Mouse (Mus musculus): Measurements from ENCODE around the gene Ist1.

The Ist1 gene

DNA sequence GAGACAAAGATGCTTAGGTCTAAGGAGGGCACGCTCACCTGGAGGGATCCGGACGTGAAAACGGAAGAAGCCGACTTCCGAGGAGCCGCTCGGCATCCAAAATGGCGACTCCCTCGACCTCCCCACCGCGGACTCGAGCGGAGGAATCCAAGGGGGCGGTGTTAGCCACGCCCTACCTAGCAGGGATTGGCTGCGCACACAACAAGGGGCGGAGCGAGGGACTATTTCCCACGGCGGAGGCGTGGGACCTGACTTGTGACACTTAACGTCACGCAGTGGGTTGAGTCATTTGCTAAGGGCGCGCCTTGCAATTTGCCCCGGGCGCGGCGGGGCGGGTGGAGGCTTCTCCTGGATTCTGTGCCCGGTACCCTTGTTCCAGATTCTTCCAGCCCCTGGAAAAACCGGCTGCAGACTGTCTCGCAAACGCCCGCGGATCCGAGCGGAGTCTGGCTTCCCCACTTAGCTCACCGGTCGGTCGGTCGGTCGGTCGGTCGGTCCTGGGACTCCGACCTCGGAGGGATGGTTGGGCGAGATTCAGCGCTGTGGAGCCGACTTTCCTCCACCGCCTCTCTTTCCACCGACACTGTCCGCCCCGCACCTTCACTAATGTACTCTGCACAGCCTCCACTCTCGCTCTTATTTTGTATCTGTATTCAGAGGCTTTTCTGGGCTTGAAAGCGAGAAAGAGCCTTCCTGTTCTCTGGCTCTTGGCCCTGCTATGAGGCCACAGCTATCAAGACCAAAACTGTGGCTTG, at the start of gene Ist1:
Gene Ist1 (minus strand): TSS at position 115 of the 755 bp plus-strand sequence.
- DNase-seq (ENCODE audit: low spot score): peak; percentile 96

DNA sequence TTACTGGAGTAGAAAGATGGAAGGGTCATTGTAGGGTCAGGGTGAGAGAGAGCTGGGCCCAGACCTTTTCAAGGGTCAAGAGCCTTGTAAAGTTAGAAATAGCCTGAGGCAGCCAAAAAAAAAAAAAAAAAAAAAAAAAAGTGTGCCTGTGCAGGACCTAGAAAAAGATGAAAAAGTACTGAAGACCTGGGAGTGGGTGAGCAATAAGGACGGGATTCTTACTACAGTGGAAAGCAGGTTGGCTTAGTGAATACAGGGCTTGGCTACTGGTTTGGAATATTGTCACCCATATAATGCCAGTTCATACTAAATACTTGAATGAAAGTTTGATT, 45.0 kb upstream of the Ist1 start:
- DNase-seq (ENCODE audit: low spot score): no peak

DNA sequence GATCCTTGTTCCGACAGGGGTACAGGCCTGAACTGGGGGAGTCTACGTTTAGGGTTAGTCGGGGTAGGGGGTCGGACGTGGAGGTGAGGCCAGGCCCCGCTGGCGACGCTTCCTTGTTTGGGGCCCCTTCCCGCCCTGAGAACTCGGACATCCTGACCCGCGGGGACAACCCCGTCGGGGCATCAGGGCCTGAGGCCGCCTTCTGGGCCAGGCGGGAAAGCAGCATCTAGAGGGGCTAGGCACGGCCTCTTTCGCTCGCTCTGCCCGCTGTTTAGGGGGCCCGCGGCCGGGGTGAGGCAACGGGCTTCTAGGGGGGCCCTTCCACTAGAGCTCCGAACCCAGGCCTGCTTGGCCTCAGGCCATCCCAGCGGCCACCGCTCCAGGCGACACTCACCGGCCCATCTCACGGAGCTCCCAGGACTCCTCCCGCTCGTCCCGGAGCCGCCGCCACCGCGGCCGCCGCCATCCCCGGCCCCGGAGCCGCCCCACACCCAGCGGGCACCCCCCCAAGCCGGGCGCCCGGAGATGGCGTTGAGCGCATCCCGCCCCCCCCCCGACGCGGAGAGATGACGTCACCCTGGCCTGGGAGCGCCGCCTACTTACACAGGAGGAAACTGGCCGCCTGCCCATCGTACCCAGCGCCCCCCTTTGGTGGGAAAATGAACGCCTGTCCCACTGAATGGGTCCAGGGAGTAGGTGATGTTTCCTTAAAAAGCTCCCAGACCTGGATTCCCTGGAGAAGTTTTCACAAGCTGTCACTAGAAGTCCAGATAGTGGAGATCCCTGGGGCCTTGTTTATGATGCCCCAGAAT, 44.4 kb upstream of the Ist1 start, which contains the start of gene Atxn1l:
Gene Atxn1l (minus strand): TSS at position 503 of the 812 bp plus-strand sequence.
- DNase-seq (ENCODE audit: low spot score): peak; percentile 86

DNA sequence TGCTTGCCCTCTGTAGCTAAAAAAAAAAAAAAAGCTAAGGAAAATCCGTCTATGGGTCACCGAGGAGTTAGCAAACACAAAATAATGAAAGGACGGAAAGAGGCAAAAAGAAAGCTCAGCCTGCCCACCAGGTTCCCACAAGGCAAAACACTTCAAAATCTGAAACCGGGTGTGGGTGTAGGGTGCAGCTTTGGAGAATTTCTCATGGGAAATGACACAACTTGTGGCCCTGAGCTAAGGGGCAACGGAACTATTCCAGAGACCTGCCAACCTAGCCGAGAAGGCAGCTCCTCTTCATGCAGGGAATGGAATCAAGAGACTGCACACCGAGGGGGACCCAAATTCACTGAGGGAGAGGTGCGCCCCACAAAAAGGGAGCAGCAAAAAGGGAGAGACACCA, 43.8 kb upstream of the Ist1 start:
- DNase-seq (ENCODE audit: low spot score): no peak

DNA sequence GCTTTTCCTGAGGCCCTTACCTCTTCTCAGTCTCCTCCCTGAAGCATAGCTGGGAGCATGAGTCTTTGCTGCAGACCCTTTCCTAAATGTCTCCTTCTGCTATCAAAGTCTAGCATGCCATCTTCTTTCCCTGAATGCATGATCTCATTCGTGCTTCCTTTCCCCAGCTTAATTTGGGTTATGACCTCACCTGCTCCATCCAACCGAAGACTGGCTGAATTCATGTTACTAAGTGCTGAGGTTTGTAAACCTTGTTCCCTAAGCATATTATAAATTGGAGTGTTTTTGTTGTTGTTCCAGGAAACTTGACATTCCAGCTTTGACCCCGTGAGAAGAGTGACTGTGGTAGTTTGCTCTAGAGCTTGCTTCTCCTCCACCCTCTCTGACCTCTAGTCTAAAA, 41.0 kb upstream of the Ist1 start:
- DNase-seq (ENCODE audit: low spot score): no peak

DNA sequence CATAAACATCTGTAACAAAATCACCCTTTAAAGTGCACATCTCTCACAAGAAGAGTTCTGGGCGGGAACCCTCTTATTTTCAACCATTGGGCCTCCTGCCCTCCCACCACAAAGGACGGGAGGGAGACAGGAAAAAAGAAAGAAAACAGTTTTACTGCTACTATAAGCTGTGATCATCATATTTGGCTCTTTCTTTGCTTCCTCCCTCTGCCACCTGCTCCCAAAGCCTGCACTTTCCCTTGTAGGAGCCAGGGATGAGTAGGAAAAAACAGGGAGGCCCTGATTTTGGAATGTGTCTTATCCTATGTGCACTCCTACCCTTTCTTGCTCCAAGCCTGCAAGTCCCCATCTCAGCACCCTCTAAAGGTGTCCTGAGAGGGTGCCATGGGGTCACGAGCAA, 38.0 kb upstream of the Ist1 start:
- no peak for DNase-seq (ENCODE audit: low spot score)

DNA sequence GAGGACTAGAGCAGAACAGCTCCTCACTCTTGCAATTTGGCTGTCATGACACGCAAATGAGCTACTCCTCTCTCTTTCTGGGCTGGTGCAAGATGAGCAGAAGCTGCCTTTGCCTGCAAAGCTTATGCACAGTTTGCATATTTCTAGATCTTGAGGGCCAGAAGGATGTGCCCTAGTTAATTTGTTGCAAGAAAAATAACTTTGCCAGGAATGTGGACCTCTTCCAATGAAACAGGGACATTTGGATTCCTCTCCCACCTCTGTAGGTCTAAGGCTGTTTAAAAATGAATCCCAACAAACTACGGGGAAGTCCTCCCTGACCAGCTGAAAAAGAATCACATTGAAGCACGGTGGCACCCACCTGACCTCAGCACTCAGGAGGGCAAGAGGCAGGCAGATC, 32.0 kb upstream of the Ist1 start:
- no peak for DNase-seq (ENCODE audit: low spot score)

DNA sequence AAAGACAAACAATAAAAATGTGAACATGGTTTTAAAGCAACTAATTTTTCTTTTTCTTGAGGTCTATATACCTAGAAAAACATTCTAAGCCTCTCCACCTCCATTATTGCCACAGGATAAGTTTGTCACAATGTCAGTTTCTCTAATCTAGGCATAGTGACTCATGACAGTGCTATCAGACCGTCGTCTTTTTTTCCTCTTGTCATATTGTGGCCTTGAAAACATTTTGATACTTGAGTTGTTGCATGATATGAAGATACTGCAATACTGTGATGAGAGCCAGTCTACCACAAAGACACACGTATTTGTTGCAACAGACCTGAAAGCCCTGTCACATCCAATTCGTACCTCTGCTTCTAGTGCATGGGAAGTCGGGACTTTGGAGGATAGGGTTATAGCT, 21.9 kb upstream of the Ist1 start:
- DNase-seq (ENCODE audit: low spot score): no peak

DNA sequence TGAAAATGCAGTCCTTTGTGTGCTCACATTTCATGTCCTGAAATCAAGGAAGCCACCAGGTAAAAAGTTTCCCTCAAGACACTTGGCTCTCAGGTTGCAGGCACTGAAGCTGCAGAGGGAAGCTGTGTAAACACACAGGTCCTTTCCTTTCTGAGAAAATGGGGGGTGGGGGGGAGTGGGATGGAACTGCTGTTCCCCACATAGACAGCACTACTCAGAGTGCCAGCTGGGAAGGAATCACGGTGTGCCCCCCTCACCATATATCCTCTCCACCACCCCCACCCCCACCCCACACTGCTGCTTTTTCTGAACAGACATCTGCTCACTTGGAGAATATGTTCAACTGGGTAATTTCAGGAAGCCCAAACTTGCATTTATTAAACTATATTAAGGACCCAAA, 19.5 kb upstream of the Ist1 start:
- no peak for DNase-seq (ENCODE audit: low spot score)

DNA sequence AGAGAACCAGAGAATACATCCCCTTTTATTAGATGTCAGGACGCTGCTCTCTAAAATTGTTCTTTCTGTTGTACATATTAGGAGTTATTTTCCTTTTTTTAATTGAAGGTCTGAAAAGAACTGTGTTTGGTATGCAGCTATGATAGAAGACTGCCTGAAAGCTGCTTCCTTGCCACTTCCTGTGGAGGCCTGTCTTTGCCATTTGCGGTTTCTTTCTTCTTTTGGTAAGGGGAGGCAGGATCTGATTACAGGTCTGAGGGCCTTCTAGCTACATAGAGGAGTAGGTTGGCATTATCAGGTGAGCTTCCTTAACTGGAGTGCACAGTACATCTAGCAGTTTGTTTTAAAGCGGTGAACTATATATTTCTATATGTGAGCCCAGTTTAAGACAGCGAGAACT, 14.9 kb upstream of the Ist1 start:
- DNase-seq (ENCODE audit: low spot score): no peak

DNA sequence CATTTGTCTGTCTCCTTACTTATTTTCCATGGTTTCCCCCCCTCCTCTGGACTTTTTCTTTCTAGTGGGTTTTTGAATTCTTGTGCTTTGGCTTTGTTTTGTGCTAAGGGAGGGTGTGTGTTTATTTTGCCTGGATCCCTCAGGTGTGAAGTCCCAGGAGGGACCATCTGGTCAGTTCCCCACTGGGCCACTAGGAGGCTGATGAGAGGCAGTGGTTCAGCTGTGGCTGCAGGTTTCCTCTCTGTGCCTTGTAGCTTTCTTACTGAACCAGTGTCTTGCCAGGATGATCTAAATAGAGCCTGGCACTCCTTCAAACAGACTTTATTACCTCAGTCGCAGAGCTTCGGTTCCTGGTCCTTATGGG, 13.8 kb upstream of the Ist1 start:
- DNase-seq (ENCODE audit: low spot score): peak; percentile 64

DNA sequence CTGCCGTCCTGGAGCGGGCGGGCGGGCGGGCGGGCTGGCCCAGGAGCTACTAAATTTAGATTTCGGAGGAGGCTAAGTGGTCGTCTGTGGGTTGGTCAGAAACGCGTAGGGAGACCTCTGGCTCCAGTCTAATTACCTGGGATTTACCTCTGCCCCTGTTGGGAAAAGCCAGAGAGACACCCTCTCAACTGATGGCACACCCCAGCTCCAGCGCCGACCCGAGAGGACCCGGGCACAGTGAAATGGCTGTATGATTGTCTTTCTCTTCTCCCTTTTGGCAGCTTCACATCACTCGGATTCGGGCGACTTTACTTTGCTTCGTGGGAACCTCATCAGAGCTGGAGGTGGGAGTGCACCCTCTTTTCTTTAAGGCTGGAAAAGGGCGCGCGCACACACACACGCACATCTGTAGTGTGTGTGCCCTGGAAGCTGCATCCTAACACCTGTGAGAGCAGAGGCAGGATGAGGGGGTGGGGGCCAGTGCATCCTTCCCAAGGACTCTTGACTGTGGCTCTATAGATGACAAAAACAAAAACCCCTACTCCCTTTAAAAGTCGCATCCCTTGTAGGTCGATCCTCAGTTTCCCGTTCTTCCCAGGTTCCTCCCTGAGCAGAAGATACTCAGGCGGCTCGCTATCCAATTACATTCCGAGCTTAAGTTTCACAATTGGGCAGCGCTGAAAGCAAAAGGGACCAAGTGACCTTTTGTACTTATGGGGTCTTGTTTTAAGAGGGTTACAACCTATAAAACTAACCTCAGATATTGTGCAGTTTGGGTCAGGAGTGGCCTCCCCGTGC, 13.2 kb upstream of the Ist1 start:
- no peak for DNase-seq (ENCODE audit: low spot score)

DNA sequence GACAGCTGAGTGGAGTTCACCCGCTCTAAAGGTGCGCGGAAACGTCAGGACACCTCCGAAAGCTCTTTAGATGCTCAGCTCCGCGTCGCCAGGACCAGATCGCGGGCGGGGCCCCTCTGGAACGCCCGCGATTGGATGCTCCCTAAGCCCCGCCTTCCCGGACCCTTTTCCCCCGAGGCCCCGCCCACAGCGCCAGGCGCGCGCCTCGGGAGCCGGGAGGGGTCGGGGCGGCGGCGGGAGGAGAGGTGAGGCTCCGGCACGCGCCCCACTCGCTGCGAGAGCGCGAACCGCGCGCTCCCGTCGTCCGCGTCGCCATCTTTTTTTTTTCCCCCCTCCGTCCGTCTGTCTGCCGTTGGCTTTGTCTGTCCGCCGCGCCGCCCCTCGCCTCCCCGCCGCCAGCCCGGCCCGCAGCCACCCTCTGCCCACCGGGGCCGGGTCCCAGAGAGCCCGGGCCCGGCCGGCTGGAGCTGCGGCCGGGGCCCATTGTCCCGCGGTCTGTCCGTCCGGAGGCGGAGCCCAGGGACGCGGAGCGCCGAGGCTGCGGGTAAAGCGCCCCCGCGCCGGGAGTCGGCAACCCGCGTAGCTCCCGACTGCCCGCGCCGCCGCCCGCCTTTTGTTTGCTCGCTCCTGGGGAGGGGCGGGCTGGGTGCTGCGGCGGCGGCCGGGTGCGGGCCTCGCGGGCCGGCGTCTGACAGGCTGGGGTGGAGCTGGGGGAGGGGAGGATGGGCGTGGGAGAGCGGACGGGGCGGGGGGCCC, 12.4 kb upstream of the Ist1 start, which contains the start of gene Zfp821:
Gene Zfp821 (plus strand): TSS at position 227 of the 756 bp plus-strand sequence.
- peak; percentile 86 for DNase-seq (ENCODE audit: low spot score)

DNA sequence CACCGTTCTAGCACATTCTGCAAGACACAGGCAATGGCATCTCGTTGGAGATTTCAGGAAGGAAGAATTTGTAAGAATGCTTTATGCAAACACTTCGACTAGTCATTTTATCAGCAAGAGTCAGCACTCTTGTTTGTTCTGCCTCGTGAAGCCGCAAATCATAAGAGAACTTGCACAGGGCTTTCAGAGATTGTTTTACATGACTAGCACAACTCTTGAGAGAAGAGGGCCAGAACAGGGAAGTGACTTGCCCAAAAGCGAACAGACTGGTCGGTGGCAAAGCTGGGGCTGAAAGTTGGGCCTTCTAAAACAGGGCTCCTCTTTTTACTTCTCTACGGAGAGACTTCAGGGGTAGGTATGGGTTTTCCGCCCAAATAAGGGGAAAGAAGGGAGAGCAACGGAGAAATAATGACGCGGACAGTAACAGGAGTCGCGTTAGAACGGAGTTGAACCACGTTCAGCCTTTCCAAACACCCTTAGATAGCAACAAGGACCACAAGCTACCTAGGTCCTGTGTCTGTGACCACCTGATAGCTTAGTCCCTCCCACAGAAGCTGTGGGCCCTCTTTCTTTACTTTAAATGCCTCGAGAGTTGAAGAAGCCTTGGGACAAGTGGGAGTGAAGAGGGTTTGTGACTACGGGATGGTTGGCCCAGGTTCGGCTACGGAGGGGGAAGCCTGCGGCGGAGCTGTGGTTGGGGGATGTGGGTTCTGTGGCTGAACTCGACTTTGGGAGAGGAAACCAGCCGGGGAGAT, 11.7 kb upstream of the Ist1 start:
- DNase-seq (ENCODE audit: low spot score): no peak

DNA sequence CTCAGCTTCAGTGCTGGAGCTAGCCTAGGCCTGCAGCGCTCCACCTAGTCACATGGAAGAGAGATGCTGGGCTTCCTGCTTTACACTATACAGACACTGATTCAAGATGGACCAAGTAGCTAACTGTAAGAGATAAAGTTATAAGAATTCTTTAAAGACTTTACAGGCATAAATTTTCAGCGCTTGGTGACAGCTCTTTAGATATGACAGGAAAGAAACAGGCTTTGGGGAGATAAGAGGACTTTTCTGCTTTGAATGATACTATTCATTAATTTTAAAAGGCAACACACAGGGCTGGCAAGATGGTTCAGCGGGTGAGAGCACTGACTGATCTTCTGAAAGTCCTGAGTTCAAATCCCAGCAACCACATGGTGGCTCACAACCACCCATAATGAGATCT, 5.4 kb upstream of the Ist1 start:
- no peak for DNase-seq (ENCODE audit: low spot score)

DNA sequence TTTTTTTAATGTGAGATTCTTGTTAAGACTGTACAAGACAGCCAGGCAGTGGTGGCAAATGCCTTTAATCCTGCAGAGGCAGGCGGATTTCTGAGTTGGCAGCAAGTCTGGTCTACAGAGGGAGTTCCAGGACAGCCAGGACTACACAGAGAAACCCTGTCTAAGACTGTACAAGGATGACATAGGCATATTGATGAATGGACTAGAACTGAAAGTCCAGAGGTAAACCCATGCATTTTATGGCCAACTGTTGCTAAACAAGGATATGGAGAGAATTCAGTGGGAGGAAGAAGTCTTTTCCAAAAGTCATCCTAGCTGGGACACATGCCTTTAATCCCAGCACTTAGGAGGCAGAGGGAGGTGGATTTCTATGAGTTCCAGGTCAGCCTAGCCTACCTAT, 4.7 kb upstream of the Ist1 start:
- DNase-seq (ENCODE audit: low spot score): no peak

DNA sequence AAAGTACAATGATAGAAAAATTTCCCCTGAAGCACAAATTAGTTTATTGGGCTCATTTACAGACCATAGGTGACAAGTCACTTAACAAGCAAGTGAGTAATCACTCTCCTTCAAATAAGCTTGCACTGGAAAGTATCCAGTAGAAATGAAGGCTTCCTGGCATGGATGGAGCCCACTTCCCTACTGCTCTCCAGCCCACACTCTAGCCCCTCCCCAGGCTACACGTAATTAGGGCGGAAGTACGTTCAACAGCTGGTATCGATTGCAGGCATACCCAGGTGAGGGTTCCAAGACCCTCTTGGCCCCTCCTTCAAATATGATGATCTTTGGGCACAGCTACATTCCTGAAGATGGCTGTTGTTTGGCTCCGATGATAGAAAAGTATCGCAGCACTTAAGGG, 1.1 kb upstream of the Ist1 start:
- DNase-seq (ENCODE audit: low spot score): no peak

DNA sequence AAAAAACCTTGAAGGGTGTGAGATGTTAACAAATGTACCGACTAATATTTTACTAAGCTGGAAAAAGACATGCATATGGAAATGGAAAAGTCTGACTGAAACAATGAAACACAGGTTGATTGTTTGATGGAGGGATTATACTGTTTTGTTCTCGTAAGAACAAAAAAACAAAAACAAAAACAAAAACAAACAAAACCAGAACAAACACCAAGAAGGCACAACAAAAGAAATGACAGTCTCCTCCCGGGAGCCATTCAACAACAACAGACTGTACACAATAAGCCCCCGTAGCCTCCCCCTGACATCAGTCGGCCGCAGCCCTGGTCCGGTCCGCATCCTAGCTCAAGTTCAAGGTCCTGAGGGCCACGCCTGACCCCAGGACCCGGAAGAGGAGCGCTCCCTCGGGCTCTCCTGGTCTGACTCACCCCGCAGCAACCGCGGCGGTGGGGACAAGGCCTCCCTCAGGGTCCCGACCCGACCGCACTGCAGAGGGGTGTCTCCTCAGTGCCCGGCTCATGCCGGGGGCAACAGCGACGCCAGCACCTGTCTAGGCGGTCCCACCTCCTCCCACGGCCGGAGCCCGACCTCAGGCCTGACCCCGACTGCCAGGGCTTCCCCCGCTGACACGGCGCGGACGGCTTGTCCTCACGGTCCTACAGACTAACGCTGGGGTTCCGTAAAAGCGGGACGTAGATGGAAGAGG, 466 bp downstream of the Ist1 start:
- no peak for DNase-seq (ENCODE audit: low spot score)

DNA sequence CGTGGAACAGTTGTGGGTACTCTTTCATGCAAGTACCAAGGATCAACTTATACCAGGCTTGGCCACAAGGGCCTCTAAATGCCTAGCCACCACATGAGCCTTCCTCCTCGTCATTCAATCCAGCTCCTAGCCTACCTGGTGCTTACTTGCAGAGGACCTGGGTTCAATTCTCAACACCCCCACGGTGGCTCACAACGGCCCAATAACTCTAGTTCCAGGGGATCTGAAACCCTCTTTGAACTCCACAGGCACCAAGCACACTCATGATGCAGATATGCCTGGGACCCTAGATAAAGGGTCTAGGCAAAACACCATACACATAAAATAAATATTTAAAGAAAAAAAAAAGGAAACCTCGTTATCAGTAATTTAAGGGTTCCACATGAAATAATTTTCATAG, 1.3 kb downstream of the Ist1 start:
- DNase-seq (ENCODE audit: low spot score): no peak

DNA sequence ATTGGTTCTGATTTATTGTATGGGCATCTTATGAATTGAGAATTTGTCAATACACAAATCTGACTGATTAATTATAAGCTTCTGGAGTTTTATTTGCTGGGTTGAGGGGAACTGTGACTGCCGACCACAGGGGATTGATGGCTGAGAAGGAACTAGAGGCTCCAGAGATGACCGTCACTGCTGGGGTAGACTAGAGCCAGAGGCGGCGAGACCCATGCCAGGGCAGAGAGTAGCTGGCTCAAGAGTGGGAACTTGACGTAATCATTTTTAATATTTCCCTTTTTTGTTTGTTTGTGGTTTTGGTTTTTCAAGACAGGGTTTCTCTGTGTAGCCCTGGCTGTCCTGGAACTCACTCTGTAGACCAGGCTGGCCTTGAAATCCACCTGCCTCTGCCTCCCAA, 5.8 kb downstream of the Ist1 start:
- no peak for DNase-seq (ENCODE audit: low spot score)

DNA sequence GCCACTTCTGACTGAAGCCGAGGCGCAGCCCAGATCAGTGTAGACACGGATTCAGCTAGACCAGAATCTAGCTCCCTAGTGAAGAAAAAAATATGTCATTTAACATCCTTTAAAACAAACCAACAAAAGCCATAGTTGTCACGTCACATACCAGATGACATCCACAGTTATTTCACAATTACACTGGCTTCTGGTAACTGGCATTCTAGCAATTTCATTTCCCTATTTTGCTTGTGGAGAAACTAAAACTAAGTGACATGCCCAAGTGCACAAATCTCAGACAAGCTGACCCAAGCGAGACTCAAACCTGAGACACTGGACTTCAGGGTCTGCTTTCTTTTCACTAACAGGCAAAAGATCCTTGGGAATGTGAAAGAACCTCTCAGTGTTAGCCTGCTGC, 10.9 kb downstream of the Ist1 start:
- DNase-seq (ENCODE audit: low spot score): no peak
